Mouse (Mus musculus) right cerebral cortex, postnatal 14 days (tissue): ENCODE results near the gene 1700016K19Rik.

Experiments
- DNase-seq: peaks from one replicate; pipeline ENCODE4 v3.0.0; 2022

1700016K19Rik gene

GRCm38 (mm10) chr11:75999440-76000155 lies at the start of gene 1700016K19Rik:
TSS of gene 1700016K19Rik (plus strand) at chr11:75999912.
- DNase-seq = peak; percentile 84

- no peak for DNase-seq
Observed at GRCm38 (mm10) chr11:75950459-75950858, 49.3 kb upstream of the 1700016K19Rik start.

DNA sequence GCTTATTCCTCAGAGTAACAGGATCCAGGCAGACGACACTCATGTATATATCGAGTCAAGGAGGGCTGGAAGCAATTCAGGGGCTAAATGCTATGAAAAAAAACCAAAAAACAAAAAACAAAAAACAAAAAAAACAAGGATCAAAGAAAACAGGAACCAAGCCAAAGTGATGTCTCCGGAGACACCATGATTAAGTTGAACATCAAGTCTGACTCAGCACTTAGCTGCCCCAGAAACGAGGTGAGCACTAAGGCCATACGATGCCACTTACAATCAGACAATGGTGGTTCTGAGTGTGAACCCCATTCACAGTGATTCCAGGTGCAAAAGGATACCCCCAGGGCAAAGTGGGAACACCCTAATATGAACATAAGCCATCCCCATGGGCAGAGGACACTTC lies 47.8 kb upstream of the 1700016K19Rik start:
- no peak for DNase-seq

- DNase-seq = no peak
Observed at GRCm38 (mm10) chr11:75954896-75955295, 44.8 kb upstream of the 1700016K19Rik start.

GRCm38 (mm10) chr11:75956651-75957050 lies 43.1 kb upstream of the 1700016K19Rik start:
- no peak for DNase-seq

DNA sequence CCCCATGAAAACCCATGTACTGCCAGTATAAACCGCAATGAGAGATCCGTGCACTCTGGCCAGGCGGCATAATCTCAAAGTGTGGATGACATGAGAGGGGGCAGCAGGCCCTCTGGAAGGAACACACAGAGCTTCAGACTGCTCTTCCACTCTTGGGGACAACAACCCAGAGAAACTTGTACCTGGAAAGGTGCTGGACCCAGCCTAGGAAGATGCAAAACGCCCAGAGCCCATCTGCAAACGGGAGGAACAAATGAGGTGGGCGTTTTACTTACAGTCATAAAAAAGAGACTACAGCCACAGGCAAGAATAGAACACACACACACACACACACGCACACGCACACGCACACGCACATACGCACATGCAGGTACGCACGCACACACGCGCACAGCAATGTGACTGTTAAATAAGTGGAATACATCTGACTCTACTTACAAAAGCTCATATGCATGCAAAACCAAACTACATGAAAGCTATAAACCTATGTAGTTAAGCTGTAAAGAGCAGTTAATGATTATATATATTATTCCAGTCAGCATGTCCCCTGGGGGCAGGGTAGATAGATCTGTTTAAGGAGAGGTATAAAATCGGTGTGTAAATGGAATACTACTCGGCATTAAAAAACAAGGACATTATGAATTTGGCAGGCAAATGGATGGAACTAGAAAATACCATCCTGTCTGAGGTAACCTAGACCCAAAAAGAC lies 42.4 kb upstream of the 1700016K19Rik start:
- no peak for DNase-seq

- DNase-seq = no peak
Observed at GRCm38 (mm10) chr11:75961782-75962181, 37.9 kb upstream of the 1700016K19Rik start.

GRCm38 (mm10) chr11:75963730-75964475 lies 35.8 kb upstream of the 1700016K19Rik start:
- DNase-seq = no peak

DNA sequence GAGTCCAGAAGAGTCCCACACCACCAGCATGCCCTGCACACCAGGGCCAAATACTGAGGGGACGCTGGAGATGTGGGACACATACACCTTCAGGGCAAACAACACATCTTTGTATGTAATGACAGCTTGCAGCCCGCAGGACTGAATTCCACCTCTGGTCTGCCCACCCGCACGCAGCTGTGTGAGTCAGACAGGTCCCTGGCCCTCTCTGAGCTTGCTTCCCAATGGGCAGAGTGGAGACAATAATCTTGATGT lies 35.3 kb upstream of the 1700016K19Rik start:
- no peak for DNase-seq

DNA sequence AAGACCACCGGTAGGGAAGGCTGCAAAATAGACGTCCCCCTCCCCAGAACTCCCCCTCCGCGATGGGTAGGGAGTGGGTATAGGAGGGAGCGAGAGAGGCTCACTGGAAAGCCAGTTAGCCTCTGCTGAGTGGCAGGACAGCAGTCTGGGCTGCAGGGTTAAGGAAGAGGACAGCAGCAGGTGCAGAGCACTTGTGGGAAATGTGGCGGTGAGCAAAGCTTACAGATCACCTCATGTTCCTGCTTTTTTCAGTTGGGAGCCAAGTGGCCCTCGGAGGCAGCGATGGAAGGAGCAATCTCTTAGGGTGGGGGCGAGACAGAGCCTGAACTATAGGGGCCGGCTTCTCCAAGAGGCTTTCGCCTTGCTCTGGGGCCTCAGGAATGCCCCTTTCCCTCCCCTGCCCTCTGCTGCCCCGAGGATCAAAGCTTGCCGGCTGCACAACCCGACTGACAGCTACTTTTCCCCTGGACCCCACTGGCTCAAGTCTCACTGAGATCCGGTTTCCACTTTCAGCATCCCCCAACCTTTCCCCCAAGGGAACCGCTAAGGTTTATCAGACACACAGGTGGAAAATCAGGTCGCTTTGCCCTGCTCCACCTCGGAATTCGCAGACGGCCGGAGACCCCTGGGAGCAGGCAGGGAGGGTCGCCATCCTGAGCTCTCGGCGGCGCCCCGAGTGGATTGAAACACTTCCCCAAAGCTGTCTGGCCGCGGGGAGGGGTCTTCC lies 33.9 kb upstream of the 1700016K19Rik start:
- DNase-seq = no peak

DNA sequence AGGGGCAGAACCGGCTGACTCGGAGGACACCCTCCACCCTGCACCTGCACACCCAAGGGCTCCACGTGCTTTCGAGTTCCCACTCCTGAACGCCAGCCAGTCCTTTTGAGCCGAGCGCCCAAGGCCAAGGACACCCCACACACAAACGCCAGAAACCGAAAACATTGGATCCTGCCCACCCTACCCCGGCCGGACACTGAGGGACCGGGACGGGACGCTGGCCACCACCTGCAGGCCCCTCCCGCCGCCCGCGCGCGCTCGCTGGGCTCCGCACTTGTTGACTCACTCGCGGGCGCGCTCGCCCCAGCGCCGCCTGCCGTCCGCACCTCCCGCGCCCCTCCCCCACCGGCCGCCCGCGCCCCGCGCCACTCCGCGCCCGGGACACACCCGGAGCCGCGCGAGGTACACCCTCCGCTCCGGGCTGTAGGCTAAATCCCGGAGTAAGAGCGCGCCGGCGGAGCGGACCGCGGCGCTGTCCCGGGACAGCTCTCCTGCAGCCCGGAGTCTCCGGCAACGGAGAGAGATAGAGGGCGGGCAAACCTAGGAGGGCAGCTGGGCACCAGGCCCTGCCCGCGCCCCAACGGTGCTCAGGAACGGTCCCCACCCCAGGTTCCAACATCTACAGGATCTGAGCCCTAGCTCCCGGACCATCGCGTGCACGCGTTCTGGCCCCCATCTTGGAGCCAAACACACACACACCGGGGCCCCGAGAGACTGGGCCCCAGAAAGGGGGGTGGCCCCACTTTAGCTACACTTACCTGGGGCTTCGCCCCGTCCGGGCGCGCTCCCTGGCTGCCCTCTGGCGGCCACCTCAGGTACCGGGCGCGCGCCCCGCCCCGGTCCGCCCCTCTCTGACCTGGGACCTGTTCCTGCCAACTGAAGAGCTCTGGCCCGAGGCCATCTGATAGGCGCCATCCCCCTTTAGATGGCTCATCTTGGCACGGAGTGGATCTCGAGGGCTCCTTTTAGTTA lies 33.0 kb upstream of the 1700016K19Rik start:
- DNase-seq = peak; percentile 68

- no peak for DNase-seq
Observed at GRCm38 (mm10) chr11:75968761-75969160, 31.0 kb upstream of the 1700016K19Rik start.

- DNase-seq = no peak
Observed at GRCm38 (mm10) chr11:75970629-75971028, 29.1 kb upstream of the 1700016K19Rik start.

GRCm38 (mm10) chr11:75972188-75972587 lies 27.5 kb upstream of the 1700016K19Rik start:
- no peak for DNase-seq

GRCm38 (mm10) chr11:75972916-75973567 lies 26.7 kb upstream of the 1700016K19Rik start:
- DNase-seq = no peak

DNA sequence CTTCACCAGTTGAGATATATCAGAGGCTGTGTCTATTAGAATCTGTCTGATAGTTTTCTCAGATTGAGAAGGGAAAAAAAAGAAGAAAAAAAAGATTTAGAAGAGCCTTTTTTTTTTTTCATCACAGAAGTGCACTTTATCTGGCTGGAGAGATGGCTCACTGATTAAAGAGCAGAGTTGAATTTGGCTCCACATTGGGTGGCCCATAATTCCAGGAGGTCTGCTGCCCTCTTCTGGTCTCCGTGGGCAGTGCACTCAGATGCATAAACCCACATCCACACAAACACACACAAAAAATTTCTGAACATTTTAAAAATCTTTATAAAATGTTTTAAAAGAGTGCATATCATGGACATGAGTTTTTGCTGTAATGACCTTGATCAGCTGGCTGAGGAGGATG lies 25.7 kb upstream of the 1700016K19Rik start:
- DNase-seq = no peak

- DNase-seq = no peak
Observed at GRCm38 (mm10) chr11:75976748-75977147, 23.0 kb upstream of the 1700016K19Rik start.

DNA sequence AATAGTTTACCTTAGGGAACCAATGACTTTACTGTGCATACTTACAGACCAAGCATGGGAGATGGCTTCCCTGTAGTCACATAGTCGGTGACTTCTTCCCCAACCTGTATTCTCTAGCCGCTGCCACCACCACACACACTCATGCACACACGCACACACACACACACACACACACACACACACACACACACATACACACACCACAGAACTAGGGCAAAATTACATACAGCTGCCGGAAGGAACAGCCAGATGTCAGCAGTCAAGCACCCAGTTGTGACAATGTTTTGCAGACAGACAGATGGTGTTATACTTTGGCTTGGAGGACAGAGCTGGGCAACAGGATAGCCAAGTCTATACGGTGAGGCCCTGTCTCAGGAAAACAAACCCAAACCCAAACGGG lies 21.7 kb upstream of the 1700016K19Rik start:
- DNase-seq = no peak

DNA sequence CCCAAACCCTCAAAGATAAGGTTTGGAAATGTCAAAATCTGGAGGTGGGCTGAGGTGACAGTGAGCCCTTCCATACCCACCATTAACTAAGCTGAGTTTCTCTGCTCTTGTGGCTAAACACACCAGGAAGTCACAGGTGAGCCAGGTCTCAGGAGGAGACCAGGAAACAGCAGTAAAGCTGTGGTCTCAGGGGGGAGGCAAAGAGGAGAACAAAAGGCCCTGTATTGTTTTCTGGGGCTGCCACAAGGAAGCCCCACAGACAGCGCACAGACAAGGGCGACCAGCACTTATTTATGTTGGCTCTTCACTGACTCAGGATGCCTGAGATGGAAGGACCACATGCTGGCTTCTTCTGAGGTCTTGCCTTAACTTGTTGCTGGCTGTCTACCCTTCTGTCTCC lies 19.3 kb upstream of the 1700016K19Rik start:
- no peak for DNase-seq

GRCm38 (mm10) chr11:75983194-75983593 lies 16.5 kb upstream of the 1700016K19Rik start:
- DNase-seq = no peak

- no peak for DNase-seq
Observed at GRCm38 (mm10) chr11:75984581-75984980, 15.1 kb upstream of the 1700016K19Rik start.

DNA sequence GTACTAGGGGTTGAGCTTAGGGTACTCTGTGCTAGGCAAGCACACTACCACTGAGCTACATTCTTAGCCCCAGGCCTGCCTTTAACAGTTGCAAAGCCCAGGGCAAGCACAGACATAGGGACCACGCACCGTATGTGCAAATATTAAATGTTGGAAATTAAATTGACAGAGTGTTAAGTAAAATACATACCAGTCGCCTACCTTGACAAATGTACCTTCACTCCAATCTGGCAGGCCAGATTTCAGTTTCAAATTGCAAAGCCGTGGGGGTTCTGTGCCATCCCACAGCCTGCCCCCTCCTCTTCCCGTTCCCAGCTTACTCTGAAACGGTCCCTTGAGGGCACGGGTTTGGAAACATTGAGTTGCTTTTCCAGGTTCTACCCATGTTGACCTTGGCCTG lies 13.8 kb upstream of the 1700016K19Rik start:
- no peak for DNase-seq
